Mouse (Mus musculus): Measurements from ENCODE around the gene Mxi1.

The Mxi1 gene

DNA sequence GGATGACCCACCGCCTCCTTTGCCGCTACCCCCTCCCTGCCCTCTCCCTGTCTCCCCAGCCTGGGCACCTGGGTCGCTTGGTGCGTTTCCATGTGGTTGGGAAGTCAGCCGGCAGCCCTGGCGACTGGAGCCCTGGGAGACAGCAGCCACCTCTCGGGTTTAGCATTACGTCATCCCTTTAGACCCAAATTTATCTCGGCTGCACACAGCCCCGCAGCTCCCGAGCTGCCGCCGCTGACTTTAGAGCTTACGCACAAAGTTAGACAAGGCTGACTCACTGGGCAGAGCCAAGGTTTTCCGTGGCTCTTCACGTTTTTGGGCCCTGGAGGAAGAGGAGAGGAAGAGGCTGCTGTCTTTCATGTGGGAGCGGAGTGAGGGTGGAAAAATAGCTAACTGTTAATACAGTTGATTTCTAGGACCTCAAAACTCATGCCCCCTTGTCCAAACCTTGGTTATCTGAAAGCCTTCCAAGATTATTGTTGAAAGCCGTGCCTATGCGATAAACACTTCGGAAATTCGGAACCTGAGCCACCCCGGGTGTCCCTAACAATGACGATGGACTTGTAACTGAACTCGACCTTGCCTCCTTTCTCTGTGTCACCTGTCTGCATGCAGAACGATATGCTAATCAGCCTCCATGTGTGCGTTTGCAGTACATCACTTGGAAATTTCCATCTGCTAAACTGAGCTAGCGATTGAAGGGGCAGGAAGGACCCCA is 15.4 kb downstream of the Mxi1 start:
- peak in 1 of 2 experiments; percentile 69 for DNase-seq

DNA sequence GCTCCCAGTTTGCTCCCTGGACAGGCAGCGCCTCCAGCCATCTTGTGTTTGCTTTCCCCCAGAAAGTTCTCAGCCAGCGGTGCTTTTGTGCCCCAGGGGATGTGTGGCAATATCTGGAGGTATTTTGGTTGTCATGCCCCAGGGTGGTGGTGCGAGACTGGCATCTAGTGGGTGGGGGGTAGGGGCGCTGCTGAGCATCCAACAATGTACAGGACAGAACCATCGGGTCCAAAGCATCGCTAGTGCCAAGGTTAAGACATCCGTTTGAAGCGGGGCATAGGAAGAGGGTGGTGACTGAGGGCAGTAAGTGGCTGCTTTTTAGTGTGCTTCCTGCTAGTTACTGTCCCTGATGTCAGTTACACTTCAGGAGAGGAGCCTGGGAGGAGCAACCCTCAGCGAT is 17.8 kb downstream of the Mxi1 start:
- no peak for DNase-seq

DNA sequence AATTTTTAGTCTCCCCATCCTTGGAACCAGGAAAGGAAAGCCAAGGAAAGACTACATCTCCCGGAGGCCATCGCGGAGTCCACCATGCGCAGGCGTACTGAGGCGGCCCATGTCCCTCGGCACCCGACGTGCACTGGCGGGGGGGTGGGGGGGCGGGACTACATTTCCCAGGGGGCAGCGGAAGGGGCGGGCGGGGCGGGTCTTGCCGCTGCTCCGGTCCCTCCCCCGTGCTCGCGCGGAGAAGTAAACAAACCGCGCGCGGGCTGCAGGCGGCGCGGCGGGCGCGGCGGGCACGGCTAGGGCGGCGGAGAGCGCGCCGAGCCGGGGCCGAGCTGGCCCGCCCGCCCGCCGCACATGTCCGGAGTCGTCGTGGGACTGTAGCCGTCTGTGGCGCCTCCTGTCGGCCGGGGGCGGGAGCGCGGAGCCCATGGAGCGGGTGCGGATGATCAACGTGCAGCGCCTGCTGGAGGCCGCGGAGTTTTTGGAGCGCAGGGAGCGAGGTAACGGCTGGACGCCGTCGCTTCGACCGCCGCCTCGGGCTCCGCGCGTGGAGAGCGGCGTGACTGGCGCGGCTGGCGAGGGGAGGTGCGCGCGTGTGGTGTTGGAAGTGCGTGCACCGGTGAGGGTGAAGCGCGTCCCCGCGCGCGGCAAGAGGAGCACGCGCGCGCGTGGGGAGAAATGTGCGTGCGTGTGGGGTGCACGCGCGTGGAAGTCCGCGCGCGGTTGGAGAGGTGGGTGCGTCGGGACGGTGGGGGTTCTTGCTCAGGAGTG is 19.1 kb downstream of the Mxi1 start:
- peak; percentile 95 to 96 for DNase-seq

DNA sequence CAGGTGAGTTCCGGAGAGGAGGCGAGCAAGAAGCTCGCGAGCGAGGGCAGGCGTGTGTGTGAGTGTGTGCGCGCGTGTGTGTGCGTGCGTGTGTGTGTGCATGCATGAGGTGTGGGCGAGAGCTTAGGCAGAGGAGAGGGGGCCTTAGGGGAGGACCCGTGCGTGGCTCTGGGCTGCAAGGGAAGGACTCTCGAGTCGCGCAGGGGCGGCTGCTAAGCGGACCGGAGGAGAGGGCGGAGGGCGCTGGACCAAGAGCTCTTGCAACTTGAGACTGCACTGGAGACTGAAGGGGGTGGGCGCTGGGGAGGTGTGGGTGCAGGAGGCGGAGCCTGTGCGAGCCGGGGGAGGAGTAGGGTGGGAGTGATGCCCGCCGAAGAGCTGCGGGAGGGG is 19.7 kb downstream of the Mxi1 start:
- peak; percentile 85 to 93 for DNase-seq

DNA sequence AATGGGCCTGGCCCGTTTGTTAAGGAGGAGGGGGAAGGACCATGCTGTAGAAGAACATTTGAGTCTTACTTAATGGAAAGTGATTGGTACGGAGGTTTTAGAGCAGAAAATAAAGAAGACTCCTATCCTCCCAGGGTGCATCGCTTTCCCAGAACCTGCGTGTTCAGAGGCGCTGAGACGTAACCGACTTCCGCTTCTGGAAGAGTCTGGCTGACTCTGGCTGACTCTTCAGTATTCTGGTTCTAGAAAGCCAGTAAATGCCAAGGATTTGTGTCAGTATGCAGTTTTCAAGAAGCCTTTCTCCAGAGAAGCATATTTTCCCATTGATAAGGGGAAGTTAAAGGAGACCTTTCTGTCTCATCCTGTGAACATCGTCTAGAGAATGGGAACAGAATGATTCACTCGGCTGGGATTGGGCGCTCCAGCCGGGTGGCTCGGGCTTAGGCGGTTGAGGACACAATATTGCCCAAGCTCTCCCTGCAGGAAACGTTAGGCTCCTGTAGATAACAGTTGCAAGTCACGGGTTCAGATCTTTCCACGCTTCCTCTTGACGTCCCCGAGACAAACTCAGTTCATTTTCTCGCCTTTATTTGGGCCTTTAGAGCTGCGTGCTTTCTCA is 21.7 kb downstream of the Mxi1 start:
- DNase-seq, result peak in 1 of 2 experiments; percentile 31

DNA sequence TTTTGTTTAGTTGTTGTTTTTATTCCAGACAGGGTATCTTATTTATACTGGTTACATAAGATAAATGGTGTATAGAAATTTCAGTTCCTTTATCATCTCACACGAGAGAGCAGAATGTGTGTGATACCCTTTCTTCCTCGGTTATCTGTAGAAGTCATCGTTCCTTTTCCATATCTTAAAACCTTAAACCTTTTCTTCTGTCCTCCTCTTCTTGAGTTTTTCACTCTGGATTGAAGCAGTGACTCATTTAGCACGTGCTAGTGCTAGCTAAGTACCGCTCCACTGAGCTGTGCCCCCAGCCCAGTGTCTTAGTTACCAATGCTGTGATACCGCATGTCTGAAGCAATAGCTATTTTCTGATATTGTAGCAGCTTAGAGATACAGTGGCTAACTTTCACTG is 23.4 kb downstream of the Mxi1 start:
- peak in 1 of 2 experiments; percentile 30 for DNase-seq

DNA sequence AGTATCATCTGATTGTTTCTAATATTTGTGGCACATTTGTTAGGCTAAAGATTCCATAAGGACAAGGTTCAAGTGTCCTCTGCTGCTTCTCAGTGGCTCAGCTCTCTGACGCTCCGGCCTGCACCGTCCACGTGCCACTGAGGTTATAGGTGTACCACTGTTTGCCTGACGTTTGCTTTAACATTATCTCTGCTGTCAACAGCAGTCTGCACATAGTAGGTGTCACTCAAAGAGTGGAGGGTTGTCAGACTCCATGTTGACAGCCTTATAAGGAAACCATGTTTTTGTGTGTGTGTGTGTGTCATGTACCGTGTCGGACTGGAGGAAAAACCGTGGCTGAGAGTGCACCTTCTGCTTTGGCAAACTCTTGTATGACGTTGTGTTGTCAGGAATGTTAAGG is 24.9 kb downstream of the Mxi1 start:
- DNase-seq, result no peak

DNA sequence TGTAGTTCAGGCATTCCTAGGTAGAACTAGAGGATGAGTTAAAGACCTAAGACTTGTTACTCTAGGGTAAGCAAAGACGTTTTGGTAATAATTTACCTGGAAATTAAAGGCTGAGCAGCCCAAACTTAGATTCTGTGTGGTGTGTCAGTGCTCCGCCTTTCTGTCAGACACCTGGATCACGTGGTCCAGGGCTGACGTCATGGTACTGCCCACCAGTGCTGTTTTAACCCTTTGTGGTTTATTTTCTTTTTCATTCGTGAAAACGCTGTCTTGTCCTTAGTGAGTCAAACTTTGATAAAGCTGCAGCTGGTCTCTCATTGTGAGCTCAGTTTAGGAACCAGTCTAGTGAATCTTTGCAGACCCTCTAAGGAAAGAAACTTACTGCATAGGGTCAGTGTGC is 30.1 kb downstream of the Mxi1 start:
- DNase-seq, result peak; percentile 87 to 91

DNA sequence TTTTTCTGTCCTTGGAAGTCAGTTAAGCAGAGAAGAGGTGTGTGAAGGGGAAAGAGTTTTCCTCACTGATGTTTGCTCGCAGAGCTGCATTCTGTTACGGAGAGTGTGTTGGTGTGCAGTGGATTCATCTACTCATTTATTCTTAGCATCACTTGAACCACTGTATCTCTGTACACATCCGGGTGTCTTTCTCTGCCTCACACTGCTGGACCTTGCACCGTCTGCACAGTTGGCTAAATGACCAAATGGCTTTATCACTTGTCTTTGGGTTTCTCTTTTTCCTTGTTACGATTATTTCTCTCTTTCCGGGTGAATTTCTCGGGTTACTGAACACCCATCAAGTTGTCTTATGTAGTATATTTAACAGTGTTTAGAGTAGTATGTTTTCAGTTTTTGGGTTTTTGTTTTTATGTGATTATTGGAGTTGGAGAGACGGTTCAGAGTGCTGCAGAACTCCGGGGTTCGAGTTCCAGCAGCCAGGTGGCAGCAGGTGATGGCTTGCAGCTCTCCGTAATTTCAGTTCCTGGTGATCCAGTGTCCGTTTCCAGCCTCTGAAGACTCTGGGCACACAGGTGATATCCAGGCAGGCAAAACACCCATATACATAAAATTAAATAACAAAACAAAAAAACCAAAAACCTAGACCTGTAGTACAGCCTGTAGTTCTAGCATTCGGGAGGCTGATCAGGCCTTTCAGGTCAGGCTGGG is 33.0 kb downstream of the Mxi1 start:
- DNase-seq, result no peak

DNA sequence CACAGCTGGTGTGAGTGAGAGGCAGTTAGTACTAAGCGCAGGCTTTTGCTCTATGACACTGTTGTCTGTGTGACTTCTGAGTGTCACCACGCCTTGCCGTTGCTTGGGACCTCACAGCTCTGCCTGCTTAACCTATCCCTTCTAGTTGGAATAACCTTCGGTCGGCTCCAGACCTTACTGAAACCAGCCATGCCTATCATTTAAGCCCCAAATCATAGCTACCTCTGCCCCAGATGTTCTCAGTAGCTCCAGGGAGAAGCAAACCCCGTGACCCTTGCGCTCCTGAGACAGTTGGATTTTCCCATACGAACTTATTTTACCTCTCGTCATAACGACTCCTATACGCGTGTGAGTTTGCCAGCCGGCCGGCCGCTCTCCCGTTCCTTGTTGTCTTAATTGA is 33.7 kb downstream of the Mxi1 start:
- no peak for DNase-seq

DNA sequence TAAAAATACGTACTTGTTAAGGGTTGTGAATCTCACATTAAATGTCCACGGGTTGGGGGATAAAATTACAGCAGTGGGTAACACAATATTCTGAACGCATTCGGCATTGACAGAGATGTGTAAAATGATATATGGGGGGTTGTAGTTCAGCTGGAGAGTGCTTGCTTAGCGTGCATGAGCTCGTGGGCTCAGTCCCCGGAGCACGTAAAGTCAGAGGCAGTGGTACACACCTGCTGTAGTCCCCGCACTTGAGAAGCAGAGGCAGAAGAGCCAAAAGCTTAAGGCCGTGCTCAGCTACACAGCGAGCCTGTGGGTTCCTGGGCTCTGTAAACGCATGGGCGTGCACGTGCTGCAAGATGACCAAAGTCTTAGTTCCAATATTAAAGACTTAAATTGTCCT is 35.4 kb downstream of the Mxi1 start:
- peak in 1 of 2 experiments; percentile 40 for DNase-seq

DNA sequence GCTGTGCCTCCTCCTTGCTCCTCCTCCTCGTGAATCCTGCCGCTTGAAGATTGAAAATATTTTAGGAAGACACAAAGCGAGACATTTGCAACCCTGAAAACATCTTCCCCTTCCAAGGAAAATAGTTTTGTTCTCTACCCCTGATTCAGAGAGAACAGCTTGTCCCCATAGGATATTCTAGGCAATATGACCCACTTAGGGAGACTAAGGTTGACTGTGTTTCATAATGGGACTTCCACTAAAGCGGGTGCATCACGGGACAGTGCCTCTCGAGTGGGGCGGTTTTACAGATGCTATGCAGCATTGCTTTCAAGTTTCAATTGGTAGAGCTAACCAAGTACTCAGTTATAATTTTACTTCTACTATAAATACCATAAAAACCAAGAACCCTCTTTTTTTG is 43.5 kb downstream of the Mxi1 start:
- no peak for DNase-seq

DNA sequence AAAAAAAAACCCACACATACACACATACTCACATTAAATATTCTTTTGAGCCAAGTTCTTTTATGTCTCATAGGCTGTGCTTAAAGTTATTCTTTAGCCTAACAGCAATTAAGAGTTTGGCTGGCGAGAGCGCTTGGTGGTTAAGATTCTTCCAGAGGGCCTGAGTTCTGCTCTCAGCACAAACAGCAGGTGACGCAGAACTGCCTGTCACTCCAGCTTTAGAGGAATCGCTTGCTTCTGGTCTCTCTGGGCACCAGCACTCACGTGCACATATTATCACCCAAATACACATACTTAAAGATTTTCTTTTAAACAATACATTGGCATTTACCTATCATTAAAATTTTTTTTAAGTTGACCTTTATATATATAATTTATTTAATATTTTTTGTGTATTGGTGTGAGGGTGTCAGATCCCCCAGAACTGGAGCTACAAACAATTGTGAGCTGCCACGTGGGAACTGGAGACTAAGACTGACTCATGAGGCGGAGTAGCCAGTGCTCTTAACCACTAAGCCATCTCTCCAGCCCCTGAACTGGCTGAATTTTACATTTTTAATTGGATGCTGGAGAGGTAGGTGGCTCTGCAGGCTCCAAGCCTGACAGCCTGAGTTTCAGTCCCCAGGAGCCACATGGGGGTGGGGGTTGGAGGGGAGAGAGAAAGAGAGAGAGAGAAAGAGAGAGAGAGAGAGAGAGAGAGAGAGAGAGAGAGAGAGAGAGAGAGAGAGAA is 44.1 kb downstream of the Mxi1 start:
- DNase-seq, result no peak

DNA sequence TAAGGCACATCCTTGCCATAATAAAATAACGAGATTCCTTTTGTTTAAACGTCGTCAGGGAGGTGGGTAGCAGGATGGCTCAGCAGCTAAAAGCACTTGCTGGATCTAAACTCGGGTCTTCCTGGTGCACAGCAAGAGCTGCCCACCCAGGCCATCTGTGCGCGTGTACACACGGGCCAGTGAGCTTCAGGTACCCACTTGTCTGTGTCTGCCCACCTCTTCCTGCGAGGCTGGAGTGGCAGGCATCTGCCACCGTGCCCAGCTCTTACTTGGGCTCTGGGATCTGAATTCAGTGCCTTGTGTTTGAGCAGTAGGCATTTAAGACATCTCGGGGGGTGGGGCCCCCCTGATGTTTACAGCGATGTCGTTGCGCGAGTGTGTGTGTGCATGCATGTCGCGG is 44.7 kb downstream of the Mxi1 start:
- DNase-seq, result no peak

DNA sequence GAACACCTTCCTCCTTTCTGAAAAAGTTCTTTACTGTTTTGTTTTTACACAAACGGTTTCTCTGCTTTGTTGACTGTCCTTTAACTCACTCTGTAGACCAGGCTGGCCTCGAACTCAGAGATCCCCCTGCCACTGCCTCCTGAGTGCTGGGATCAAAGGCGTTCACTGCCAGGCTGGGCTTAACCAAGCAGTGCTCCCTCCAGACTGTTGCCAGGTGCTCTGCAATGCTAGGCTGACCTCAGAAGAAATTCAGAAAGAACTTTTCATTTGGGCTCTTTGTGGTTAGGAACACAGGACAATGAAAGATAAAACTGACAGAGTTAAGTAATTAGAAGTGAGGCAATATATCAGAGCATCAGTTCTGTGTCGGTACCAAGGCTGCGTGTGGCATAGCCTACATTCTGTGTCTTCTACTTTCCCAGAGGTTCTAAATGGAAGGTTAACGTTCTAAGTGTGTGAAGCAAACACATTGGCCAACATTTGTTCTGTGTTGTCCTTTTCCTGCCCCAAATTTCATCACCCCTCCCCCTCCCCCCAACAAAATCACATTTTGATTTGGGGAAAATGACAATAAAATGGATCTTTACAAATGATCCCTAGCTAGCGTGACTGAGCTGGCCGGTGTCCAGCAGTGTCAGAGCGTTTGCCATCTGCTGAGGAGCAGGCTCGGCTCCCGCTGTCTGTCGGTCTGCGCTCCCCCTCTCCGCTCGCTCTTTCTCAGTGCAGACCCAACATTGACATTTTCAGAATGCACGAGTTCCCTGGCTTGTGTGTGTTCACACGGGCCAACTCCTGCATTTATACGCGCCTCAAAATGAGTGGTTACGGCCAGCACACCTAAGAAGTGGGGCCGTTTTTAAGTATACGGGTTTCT is 49.1 kb downstream of the Mxi1 start:
- DNase-seq, result peak; percentile 81 to 82

DNA sequence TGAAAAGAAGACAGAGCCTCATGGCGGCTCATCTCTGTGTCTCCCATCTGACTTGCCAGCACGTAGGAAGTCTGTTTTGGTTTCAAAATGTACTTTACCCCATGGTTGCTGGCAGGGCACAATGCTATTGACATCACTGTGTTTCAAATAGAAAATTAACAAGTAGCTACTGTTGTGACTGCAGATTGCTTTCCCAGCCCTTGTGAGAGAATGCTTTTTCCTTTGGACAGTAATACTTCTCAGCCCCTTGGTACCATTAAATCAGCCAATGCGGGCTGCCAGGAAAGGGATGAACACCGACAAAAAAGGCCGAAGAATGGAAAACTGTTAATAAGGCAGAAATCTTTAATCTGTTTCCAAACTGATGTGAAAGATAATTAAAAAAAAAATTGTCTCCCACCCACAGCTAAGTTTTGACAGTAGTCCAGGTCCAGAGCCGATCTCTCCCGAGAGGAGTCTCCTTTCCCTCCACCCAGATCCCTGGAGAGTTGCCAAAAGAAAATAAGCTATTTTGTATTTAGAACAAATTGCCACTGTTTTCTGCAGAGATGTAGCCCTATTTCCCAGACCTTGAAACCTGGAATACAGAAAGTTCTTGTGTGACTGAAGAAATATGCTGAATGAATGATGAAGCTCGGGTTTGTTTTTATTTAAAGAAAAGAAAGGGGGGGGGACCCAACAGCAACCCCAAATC is 50.1 kb downstream of the Mxi1 start:
- peak; percentile 52 to 68 for DNase-seq

DNA sequence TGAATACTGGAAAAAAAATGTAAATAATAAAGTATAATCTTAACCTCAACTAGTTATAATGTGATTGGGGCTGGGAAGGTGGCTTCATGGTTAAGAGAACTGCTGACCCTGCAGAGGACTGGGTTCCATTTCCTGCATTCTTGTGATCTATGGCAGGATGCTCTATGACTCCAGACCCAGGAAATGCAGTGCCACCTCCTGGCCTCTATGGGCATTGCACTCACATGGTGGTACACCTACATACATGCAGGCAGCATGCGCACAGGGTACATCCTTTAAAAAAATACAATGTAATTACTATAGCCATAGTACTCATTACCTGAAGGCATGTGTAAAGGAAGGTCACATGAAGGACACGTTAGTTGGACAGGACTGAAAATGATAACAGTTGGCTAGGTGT is 52.6 kb downstream of the Mxi1 start:
- DNase-seq, result peak; percentile 44 to 60

DNA sequence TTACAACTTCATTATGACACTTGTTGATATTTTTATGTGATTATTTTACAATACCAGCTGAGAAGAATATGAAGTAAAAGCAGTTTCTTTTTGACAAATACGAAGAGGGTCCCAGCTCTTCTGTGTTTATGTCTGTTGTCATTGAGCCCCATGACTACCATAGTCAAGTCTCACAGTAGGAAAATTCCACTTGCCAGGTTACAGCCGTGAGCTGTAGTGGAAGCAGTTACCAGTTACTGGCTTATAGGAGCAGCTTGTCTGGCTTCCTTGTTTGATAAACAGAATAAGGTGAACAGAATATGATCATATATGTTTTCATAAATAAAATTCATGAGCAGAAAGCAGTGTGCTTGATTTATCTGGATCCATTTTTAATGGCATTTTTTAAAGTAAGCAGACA is 54.2 kb downstream of the Mxi1 start:
- DNase-seq, result no peak

DNA sequence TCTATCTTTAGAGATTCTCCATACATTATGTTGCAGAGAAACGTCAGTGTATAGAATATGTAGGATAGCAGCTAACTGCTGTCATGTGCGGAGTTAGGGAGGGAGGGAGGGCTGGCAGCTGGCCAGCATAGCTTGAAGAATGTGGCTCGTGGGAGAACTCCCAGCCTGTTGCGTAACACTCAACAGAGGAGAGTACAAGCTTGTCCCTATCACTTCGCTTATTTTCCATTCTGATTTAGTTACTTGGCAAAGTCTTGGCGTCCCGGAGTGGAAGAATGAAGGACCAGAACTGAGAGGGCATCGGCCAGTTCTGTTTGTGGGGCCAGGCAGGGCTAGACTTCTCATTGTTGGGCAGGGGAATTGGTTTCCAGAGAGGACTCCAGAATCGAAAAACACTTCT is 54.6 kb downstream of the Mxi1 start:
- peak; percentile 84 to 92 for DNase-seq

DNA sequence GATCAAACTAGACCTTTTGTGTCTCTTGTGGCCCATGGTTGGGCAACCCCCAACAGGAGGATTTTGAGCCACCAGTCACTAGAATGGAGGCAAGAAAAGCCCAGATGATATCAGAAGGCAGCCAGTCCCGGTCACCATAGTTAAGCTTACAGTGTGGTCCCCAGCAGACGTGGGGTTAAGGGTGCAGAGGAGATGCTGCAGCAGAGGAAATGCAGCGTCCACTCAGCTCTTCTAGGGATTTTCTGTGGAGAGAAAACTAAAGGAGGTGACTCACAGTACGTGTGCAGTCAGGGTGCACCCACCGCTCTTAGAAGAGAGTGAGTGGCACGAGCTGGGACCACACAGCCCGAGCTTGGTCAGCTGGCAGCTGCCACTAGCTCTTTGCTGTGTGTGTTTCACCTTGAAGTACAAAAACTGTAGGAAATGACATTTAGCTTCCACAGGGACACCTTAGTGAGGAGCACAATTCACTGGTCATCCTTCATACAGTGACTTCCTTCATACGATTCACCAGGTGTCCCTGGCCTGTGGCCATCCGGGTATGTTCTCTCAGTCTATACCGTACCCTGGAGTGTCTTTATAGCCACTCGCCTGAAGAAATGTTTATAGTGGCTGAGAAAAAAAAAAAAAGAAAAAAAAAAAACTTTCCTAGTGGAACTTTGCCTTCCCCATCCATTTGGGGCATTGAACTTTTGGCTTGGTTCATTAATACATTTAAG is 55.9 kb downstream of the Mxi1 start:
- DNase-seq, result no peak
